Mouse (Mus musculus) Patski (cell line): ENCODE data around the gene Gm49378. TPM values are rescaled to one million over a fixed set of nuclear protein-coding genes. Genes with fewer than 3 reads are reported as not detected.

Source experiments
- ATAC-seq: fragments of 100-300 bp; one replicate; pipeline ENCODE4 v1.8.0; 2021
- CTCF ChIA-PET: fragments of 350-600 bp; sonication (Branson Sonifier 250); formaldehyde crosslinking; loops from one replicate; lab custom pipeline; 2022; ENCODE audit warnings: inconsistent platforms; lab: Charles Lee
- POLR2A ChIA-PET: fragments of 350-600 bp; sonication (Branson Sonifier 250); formaldehyde crosslinking; loops from one replicate; lab custom pipeline; 2022; ENCODE audit warnings: antibody characterized with exemption, inconsistent platforms; lab: Charles Lee
- DNase-seq: peaks from one replicate; pipeline ENCODE4 v3.0.0-alpha.2; 2011; ENCODE audit warnings: low read depth, low spot score
- H3K27me3 ChIP-seq: fragments of 371-371 bp; one replicate; pipeline ENCODE4 v1.5.1; 2021
- CTCF ChIP-seq: fragments of 100-300 bp; IDR thresholded peaks from one replicate; pipeline ENCODE4 v1.5.1; 2021
- in situ Hi-C: fragments of 300-500 bp; cut with MboI; formaldehyde crosslinking; loops from 3 replicates; pipeline ENCODE4 v1.11.1; 2018; ENCODE audit warnings: low pct_unique_long_range_greater_than_20kb, mixed read lengths
- polyA plus RNA-seq: library from polyadenylated mRNA; unstranded; gene quantifications from one replicate; pipeline ENCODE4 v1.2.3, GENCODE M21; 2021

Gene Gm49378
- polyA plus RNA-seq, 1 experiment from 2014 or later: 1.5 TPM

- CTCF ChIA-PET: interaction anchor here (0.9 kb wide), 1 partner anchor 9 kb away, joined by 3 read pairs; no protein-coding TSS in a partner anchor
- POLR2A ChIA-PET: interaction anchor here (0.6 to 1.3 kb wide), 3 partner anchors 11 to 111 kb away, joined by 3 to 4 read pairs (median 4); partner anchors contain the start of gene Mdp1
- in situ Hi-C loops: no loop called here
- TF ChIP-seq CTCF: no peak
- no peaks in the 10 kb centered on the region for H3K27me3 ChIP-seq
- ATAC-seq (peak; percentile 27), DNase-seq (no peak)
Measured at GRCm38 (mm10) chr14:55634874-55635522, 2.7 kb downstream of the Gm49378 start.

- DNase-seq (no peak), ATAC-seq (no peak)
- ChIA-PET CTCF (interaction anchor here (1.0 kb wide), 1 partner anchor 8 kb away, joined by 3 read pairs; no protein-coding TSS in a partner anchor), POLR2A (no interaction called here)
- no peaks in the 10 kb centered on the region for H3K27me3 ChIP-seq
- TF ChIP-seq CTCF: no peak
- in situ Hi-C loops: no loop called here
Measured at GRCm38 (mm10) chr14:55629312-55629711, 8.4 kb downstream of the Gm49378 start.

- in situ Hi-C loops: no loop called here
- ATAC-seq (no peak), DNase-seq (no peak)
- ChIA-PET CTCF (interaction anchor here (1.1 kb wide), 1 partner anchor 38 kb away, joined by 3 read pairs; the partner anchor contains the start of gene Psme2), POLR2A (no interaction called here)
- TF ChIP-seq CTCF: no peak
- no peaks in the 10 kb centered on the region for H3K27me3 ChIP-seq
Measured at GRCm38 (mm10) chr14:55628077-55628827, 9.4 kb downstream of the Gm49378 start.

- H3K27me3 ChIP-seq: no peaks in the 10 kb centered on the region
- in situ Hi-C loops: loop anchor here (10.0 kb wide), 1 partner anchor 124 kb away; the partner anchor contains the start of gene Carmil3
- ATAC-seq: no peak
- POLR2A ChIA-PET: interaction anchor here (0.6 kb wide), 1 partner anchor 242 kb away, joined by 3 read pairs; no protein-coding TSS in a partner anchor
- CTCF ChIA-PET: no interaction called here
- no peak for DNase-seq
- TF ChIP-seq CTCF: no peak
Measured at GRCm38 (mm10) chr14:55618486-55619195, 19.1 kb downstream of the Gm49378 start.

DNA sequence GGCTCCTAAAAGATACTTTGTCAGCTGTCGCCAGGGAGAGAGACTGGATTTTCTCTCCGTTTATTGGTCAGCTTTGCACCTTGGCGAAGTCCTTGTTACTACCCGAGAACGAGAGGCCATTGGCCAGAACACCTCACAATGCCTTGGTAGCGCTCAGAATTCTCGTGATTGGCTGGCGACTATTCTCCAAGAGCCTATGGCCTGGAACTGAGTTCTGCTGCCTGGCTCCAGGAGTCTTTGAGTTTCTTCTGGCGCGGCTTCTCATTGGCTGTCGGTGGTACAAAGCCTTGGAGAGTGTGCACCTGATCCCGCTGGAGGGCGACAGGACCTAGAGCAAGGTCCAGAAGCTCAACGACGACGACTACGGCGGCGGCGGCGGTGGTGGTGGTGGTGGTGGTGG lies 19.9 kb downstream of the Gm49378 start, which contains the start of gene Rec8:
Gene Rec8, plus strand, starts transcription at position 216 of the 400 bp plus-strand sequence.
- in situ Hi-C loops: loop anchor here (10.0 kb wide), 1 partner anchor 123 kb away; the partner anchor contains the start of gene Carmil3
- ChIA-PET POLR2A (no interaction called here), CTCF (no interaction called here)
- no peak for ATAC-seq
- no peak for DNase-seq
- no peaks in the 10 kb centered on the region for H3K27me3 ChIP-seq
- no peak for TF ChIP-seq CTCF

DNA sequence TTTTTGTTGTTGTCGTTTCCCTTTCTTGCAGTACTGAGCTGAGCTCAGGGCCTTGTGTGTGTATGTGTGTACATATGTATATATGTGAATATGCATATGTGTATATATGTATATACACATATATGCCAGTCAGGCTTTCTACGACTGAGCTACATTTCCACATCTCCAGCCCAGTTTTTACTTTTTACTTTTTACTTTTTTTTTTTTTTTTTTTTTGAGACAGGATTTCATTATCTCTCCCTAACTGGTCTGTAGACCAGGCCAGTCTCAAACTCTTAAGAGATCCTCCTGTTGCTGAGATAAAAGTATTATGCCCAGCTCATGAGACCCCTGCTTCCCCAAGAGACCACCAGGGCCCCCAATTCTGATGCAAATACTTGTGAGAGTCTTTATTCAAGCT lies 20.9 kb downstream of the Gm49378 start:
- ATAC-seq: no peak
- POLR2A ChIA-PET: no interaction called here
- in situ Hi-C loops: loop anchor here (10.0 kb wide), 1 partner anchor 122 kb away; the partner anchor contains the start of gene Carmil3

GRCm38 (mm10) chr14:55615876-55616275 lies 21.8 kb downstream of the Gm49378 start:
- DNase-seq (no peak), ATAC-seq (no peak)
- in situ Hi-C loops: loop anchor here (10.0 kb wide), 1 partner anchor 121 kb away; the partner anchor contains the start of gene Carmil3
- CTCF ChIA-PET: no interaction called here
- H3K27me3 ChIP-seq: no peaks in the 10 kb centered on the region
- POLR2A ChIA-PET: interaction anchor here (0.6 to 0.7 kb wide), 3 partner anchors 24 to 848 kb away, joined by 3 to 5 read pairs (median 3); no protein-coding TSS in a partner anchor
- no peak for TF ChIP-seq CTCF

More for the DNA sequence above, 20.9 kb downstream of the Gm49378 start:
- no peaks in the 10 kb centered on the region for H3K27me3 ChIP-seq
- DNase-seq: no peak
- CTCF ChIA-PET: no interaction called here
- TF ChIP-seq CTCF: no peak

GRCm38 (mm10) chr14:55614565-55615178 lies 23.0 kb downstream of the Gm49378 start:
- in situ Hi-C loops: loop anchor here (10.0 kb wide), 1 partner anchor 120 kb away; the partner anchor contains the start of gene Carmil3
- DNase-seq (no peak), ATAC-seq (no peak)
- CTCF ChIA-PET: no interaction called here
- POLR2A ChIA-PET: interaction anchor here (0.6 to 0.7 kb wide), 2 partner anchors 10 to 22 kb away, joined by 3 read pairs; no protein-coding TSS in a partner anchor
- no peak for TF ChIP-seq CTCF
- no peaks in the 10 kb centered on the region for H3K27me3 ChIP-seq

- ChIA-PET CTCF (interaction anchor here (0.9 kb wide), 1 partner anchor 16 kb away, joined by 3 read pairs; no protein-coding TSS in a partner anchor), POLR2A (no interaction called here)
- ATAC-seq: peak; percentile 85
Measured at GRCm38 (mm10) chr14:55613346-55613745, 24.3 kb downstream of the Gm49378 start.

More at GRCm38 (mm10) chr14:55613346-55613745, 24.3 kb downstream of the Gm49378 start:
- DNase-seq: peak; percentile 62
- no peaks in the 10 kb centered on the region for H3K27me3 ChIP-seq
- in situ Hi-C loops: loop anchor here (10.0 kb wide), 1 partner anchor 119 kb away; the partner anchor contains the start of gene Carmil3
- no peak for TF ChIP-seq CTCF
